Mouse (Mus musculus): ENCODE measurements around the gene Vegfa.

GRCm38 (mm10) chr17:46015967-46016366 lies 16.2 kb downstream of the Vegfa start:
- TF ChIP-seq CTCF (conservative IDR thresholded peaks at IDR 0.05 in 1 of 2, IDR thresholded peaks at IDR 0.05 in 1 of 2; ENCODE audit: low read depth in 2 of 2, low read length in 2 of 2), result no peak
- no peak for TF ChIP-seq MYC (IDR thresholded peaks at IDR 0.05; ENCODE audit: low read depth, low read length)
- no peak for TF ChIP-seq POLR2A (IDR thresholded peaks at IDR 0.05; ENCODE audit: low read depth, low read length)
- TF ChIP-seq E2F4 (IDR thresholded peaks at IDR 0.05; ENCODE audit: insufficient replicate concordance, low read depth, low read length), result no peak
- no peak for TF ChIP-seq CHD2 (IDR thresholded peaks at IDR 0.05; ENCODE audit: low read length)
- TF ChIP-seq EP300 (IDR thresholded peaks at IDR 0.05; ENCODE audit: low read length), result no peak
- no peak for TF ChIP-seq ELF1 (IDR thresholded peaks at IDR 0.05; ENCODE audit: low read depth, low read length)
- TF ChIP-seq USF1 (IDR thresholded peaks at IDR 0.05; ENCODE audit: low read depth, low read length), result no peak
- TF ChIP-seq SMC3 (IDR thresholded peaks at IDR 0.05; ENCODE audit: low read depth, low read length), result no peak
- TF ChIP-seq MAX (IDR thresholded peaks at IDR 0.05; ENCODE audit: low read length), result no peak
